Comparison of ENCODE assay signal across 9 mouse cellular contexts in the genomic region with DNA sequence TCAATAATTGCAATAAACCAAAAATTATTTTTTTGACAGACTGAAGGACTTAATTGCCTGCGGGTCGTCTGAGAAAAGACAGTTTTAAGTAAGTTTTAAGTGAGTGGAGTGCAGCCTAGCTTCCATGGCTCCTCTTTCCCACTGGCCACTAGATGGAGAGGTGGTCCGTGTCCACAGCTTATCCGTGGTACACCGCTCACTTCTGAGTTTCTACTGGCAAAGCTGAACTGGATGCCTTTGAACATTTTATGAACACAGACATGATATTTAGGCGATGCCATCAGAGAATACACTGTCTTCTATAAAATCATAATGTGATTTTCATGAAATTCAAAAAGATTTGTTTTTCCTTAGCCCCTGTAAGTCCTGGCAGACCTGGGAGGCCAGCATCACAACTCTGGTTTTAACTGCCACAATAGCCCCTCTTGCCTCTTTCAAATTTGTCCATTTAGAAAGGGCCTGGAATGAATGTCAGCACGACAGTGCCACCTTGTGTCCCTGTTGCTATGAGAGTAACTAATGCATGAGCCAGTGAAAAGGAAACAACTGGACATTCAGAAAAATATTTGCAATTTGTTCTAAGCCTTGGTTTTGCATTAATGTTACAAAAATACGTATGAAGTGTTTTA. TPM values are rescaled to one million over a fixed set of nuclear protein-coding genes. Genes with fewer than 3 reads are reported as not detected.
DNase-seq lines count a peak whose midpoint lies in the region; ATAC-seq and TF ChIP-seq lines count a peak whose summit lies in the region.
"Had no signal": no experiment of that assay in that cellular context is flagged by ENCODE, and none has a peak within 500 bp of the region (broad histone marks: within the 10 kb centered on the region; RNA-seq: fewer than 3 reads in every experiment).

No protein-coding gene starts in this region.

- intact Hi-C loops in gastrocnemius, adult 2 months (cut with DNase I): loop anchor here (2.0 to 10.0 kb wide), 4 partner anchors 40 to 890 kb away; a partner anchor contains a TSS

- peaks cover 15% of the 10 kb centered on the region for H3K4me1 ChIP-seq in heart, postnatal 0 days (ENCODE audit: control insufficient read depth, insufficient read depth)
- H3K4me1 ChIP-seq in lung, adult 2 months (ENCODE audit: control insufficient read depth, insufficient read depth, low read length): peaks cover 23% of the 10 kb centered on the region
- H3K4me1 ChIP-seq in neural tube, embryonic 14.5 days (ENCODE audit: control insufficient read depth, insufficient read depth, low read length): no peaks in the 10 kb centered on the region

- H3K36me3 ChIP-seq in heart, postnatal 0 days (replicated peaks; ENCODE audit: control insufficient read depth, insufficient read depth, low read length): no peaks in the 10 kb centered on the region
- no peaks in the 10 kb centered on the region for H3K36me3 ChIP-seq in neural tube, embryonic 14.5 days (ENCODE audit: control insufficient read depth, insufficient read depth, low read length)
- H3K36me3 ChIP-seq: limb, embryonic 15.5 days had no signal

- peak overlapping the region; percentile 93 for H3K27ac ChIP-seq in gastrocnemius, adult 2 months
- no peak overlapping the region for H3K27ac ChIP-seq in heart, postnatal 0 days (ENCODE audit: low read depth)
- no peak overlapping the region for H3K27ac ChIP-seq in neural tube, embryonic 14.5 days (ENCODE audit: low read depth, low read length)
- H3K27ac ChIP-seq: limb, embryonic 15.5 days had no signal

- H3K4me2 ChIP-seq in heart, postnatal 0 days (ENCODE audit: low read depth, low read length): no peak overlapping the region
- no peak overlapping the region for H3K4me2 ChIP-seq in neural tube, embryonic 14.5 days (ENCODE audit: low read depth, low read length)
- H3K4me2 ChIP-seq: limb, embryonic 15.5 days had no signal

- TF ChIP-seq POLR2A in lung, adult 2 months (IDR thresholded peaks at IDR 0.05; ENCODE audit: borderline replicate concordance, extremely low read depth, low read depth, low read length): no peak

- H3K4me3 ChIP-seq in gastrocnemius, adult 2 months: no peak overlapping the region
- no peak overlapping the region for H3K4me3 ChIP-seq in heart, postnatal 0 days (ENCODE audit: low read depth, low read length)
- no peak overlapping the region for H3K4me3 ChIP-seq in lung, adult 2 months (replicated peaks; ENCODE audit: extremely low read depth, low read depth, low read length)
- no peak overlapping the region for H3K4me3 ChIP-seq in neural tube, embryonic 14.5 days (ENCODE audit: low read depth, low read length)
- H3K4me3 ChIP-seq: limb, embryonic 15.5 days had no signal

- H3K9ac ChIP-seq in heart, postnatal 0 days (replicated peaks; ENCODE audit: low read depth, low read length): no peak overlapping the region
- no peak overlapping the region for H3K9ac ChIP-seq in neural tube, embryonic 14.5 days (replicated peaks; ENCODE audit: low read depth, low read length)
- H3K9ac ChIP-seq: limb, embryonic 15.5 days had no signal

- TF ChIP-seq CTCF in gastrocnemius, adult 2 months (IDR thresholded peaks at IDR 0.05): peak; percentile 69
- TF ChIP-seq CTCF in heart, postnatal 0 days (IDR thresholded peaks at IDR 0.05; ENCODE audit: low read depth): peak; percentile 71
- peak; percentile 59 for TF ChIP-seq CTCF in lung, adult 2 months (IDR thresholded peaks at IDR 0.05; ENCODE audit: insufficient read depth, low read length)

- WGBS in heart, postnatal 0 days: 44% methylated on average over 8 of the region's 8 CpGs
- 56% methylated on average over 8 of the region's 8 CpGs for WGBS in lung, adult 2 months
- 51% methylated on average over 8 of the region's 8 CpGs for WGBS in neural tube, embryonic 14.5 days

- H3K27me3 ChIP-seq in heart, postnatal 0 days (ENCODE audit: control insufficient read depth, insufficient read depth, low read length): no peaks in the 10 kb centered on the region
- no peaks in the 10 kb centered on the region for H3K27me3 ChIP-seq in neural tube, embryonic 14.5 days (ENCODE audit: control insufficient read depth, insufficient read depth, low read length)
- H3K27me3 ChIP-seq: limb, embryonic 15.5 days had no signal

- no peaks in the 10 kb centered on the region for H3K9me3 ChIP-seq in heart, postnatal 0 days (replicated peaks; ENCODE audit: control insufficient read depth, low read length)
- H3K9me3 ChIP-seq in neural tube, embryonic 14.5 days (ENCODE audit: control insufficient read depth, low read length): no peaks in the 10 kb centered on the region
- H3K9me3 ChIP-seq: limb, embryonic 15.5 days had no signal

- no peak for TF ChIP-seq EP300 in heart, postnatal 0 days (IDR thresholded peaks at IDR 0.05; ENCODE audit: low read depth)

- peak; percentile 58; the same call in 1 of the 2 replicates for ATAC-seq in heart, postnatal 0 days (ENCODE audit: insufficient read depth, low read depth)
- ATAC-seq in neural tube, embryonic 14.5 days (ENCODE audit: low read depth): peak; percentile 84

- DNase-seq in gastrocnemius, adult 2 months: peak; percentile 66
- no peak for DNase-seq in gastrocnemius, adult 8-10 months (ENCODE audit: low spot score in 2 of 2)
- peak; percentile 46 for DNase-seq in R1 (ENCODE audit: low read depth, low spot score)
- DNase-seq in cerebellum, postnatal 25 days: peak; percentile 64 to 83
- DNase-seq in heart, postnatal 0 days (ENCODE audit: low spot score): peak; percentile 59
- DNase-seq in kidney, postnatal 25 days: peak; percentile 69 to 82
- peak; percentile 60 for DNase-seq in lung, adult 2 months

RNA-seq across cellular contexts. Expression of a gene that starts 38.9 kb away (rescaled TPM):
- total RNA-seq in gastrocnemius, adult 2 months (2021): 100 to 1,000 TPM in 1 of 2 experiments, 10 to 100 TPM in 1; 87.2 to 104 TPM
- 100 to 1,000 TPM in 1 of 4 experiments, 10 to 100 TPM in 3; 90.8 to 101 (median 92.1) TPM for total RNA-seq in gastrocnemius, adult 8-10 months (2022)
- total RNA-seq in heart, postnatal 0 days (2014; rRNA removed; ENCODE audit: low replicate concordance): 19.8 and 36.2 TPM in 2 replicates
- 45.8 and 48.7 TPM in 2 replicates for polyA plus RNA-seq in heart, postnatal 0 days (2015; fragmentation: Nextera tagmentation; extraction: Ambion mirVana)
- polyA plus RNA-seq in lung, adult 2 months (2012; rRNA removed): 29.9 and 30.7 TPM in 2 replicates
- 57.2 and 71.0 TPM in 2 replicates for polyA plus RNA-seq in neural tube, embryonic 14.5 days (2014; fragmentation: Nextera tagmentation; extraction: Ambion mirVana)

Comparison
In these comparisons a context has a peak if more than half of its experiments do, and no peak if none do; other contexts are left out.
1. DNase-seq: peak in gastrocnemius, adult 2 months (single experiment), R1 (single experiment), cerebellum, postnatal 25 days (2 of 2), heart, postnatal 0 days (single experiment), kidney, postnatal 25 days (2 of 2) and lung, adult 2 months (single experiment); none in gastrocnemius, adult 8-10 months (0 of 2).
2. Peak in every context shown above with its lines, with median percentiles within 50 percentile points of each other: CTCF ChIP-seq.